ENCODE assay signal across 9 mouse cellular contexts in genomic region chr1:60860357-60860946, GRCm38 (mm10). TPM values are rescaled to one million over a fixed set of nuclear protein-coding genes. Genes with fewer than 3 reads are reported as not detected.
DNase-seq lines count a peak whose midpoint lies in the region; ATAC-seq and TF ChIP-seq lines count a peak whose summit lies in the region.
"Had no signal": no experiment of that assay in that cellular context is flagged by ENCODE, and none has a peak within 500 bp of the region (broad histone marks: within the 10 kb centered on the region; RNA-seq: fewer than 3 reads in every experiment).

No protein-coding gene starts in this region.

- 10% methylated on average over 3 of the region's 3 CpGs for WGBS in spleen, adult 2 months
- WGBS in forebrain, embryonic 16.5 days, result 21% methylated on average over 3 of the region's 3 CpGs
- 15% methylated on average over 3 of the region's 3 CpGs for WGBS in intestine, embryonic 15.5 days

- DNase-seq in spleen, adult 2 months (ENCODE audit: low read depth in 1 of 2, low spot score in 2 of 2), result peak in 1 of 2 experiments; percentile 30
- no peak for DNase-seq in spleen, adult 12 weeks (ENCODE audit: low spot score)
- peak; percentile 77 for DNase-seq in brain, embryonic 18.5 days (ENCODE audit: low read depth, low spot score)
- peak; percentile 72 for DNase-seq in splenic B cell, adult 2 months (ENCODE audit: low read depth, low spot score)
- no peak for DNase-seq in urinary bladder, adult 18-20 months (ENCODE audit: low spot score in 2 of 2)

- peak overlapping the region; percentile 60 for H3K4me2 ChIP-seq in forebrain, embryonic 16.5 days (ENCODE audit: low read length)
- H3K4me2 ChIP-seq in intestine, embryonic 15.5 days (replicated peaks), result peak overlapping the region; percentile 35; the same call in 1 of the 2 replicates

- H3K27me3 ChIP-seq in spleen, adult 2 months (ENCODE audit: control insufficient read depth, insufficient read depth, low read length), result no peaks in the 10 kb centered on the region
- no peaks in the 10 kb centered on the region for H3K27me3 ChIP-seq in forebrain, embryonic 16.5 days (replicated peaks; ENCODE audit: control insufficient read depth, insufficient read depth, low read length)
- H3K27me3 ChIP-seq in intestine, embryonic 15.5 days (replicated peaks), result no peaks in the 10 kb centered on the region
- no peaks in the 10 kb centered on the region for H3K27me3 ChIP-seq in splenic B cell, adult 2 months (ENCODE audit: control insufficient read depth, insufficient read depth, low read length, poor library complexity, severe bottlenecking)

- H3K4me1 ChIP-seq in spleen, adult 2 months (ENCODE audit: control insufficient read depth, insufficient read depth, insufficient read length), result peaks cover 8% of the 10 kb centered on the region; the same call in 1 of the 2 replicates
- H3K4me1 ChIP-seq in forebrain, embryonic 16.5 days (replicated peaks; ENCODE audit: control insufficient read depth, insufficient read depth, low read length), result peaks cover 6% of the 10 kb centered on the region
- H3K4me1 ChIP-seq in intestine, embryonic 15.5 days (replicated peaks), result peaks cover 8% of the 10 kb centered on the region; the same call in 1 of the 2 replicates

- no peak overlapping the region for H3K27ac ChIP-seq in spleen, adult 2 months (ENCODE audit: insufficient read depth, low read length)
- H3K27ac ChIP-seq in forebrain, embryonic 16.5 days (ENCODE audit: low read length), result no peak overlapping the region; the same call in 1 of the 2 replicates
- H3K27ac ChIP-seq in intestine, embryonic 15.5 days, result no peak overlapping the region

- H3K36me3 ChIP-seq in spleen, adult 2 months (ENCODE audit: control insufficient read depth, insufficient read depth, low read length), result no peaks in the 10 kb centered on the region
- no peaks in the 10 kb centered on the region for H3K36me3 ChIP-seq in forebrain, embryonic 16.5 days (ENCODE audit: control insufficient read depth, insufficient read depth)
- no peaks in the 10 kb centered on the region for H3K36me3 ChIP-seq in intestine, embryonic 15.5 days
- H3K36me3 ChIP-seq in splenic B cell, adult 2 months (ENCODE audit: control insufficient read depth, insufficient read depth, low read length, poor library complexity, severe bottlenecking), result no peaks in the 10 kb centered on the region

- peak overlapping the region; percentile 63 for H3K9ac ChIP-seq in forebrain, embryonic 16.5 days (replicated peaks; ENCODE audit: low read depth, low read length)
- no peak overlapping the region for H3K9ac ChIP-seq in intestine, embryonic 15.5 days

- H3K4me3 ChIP-seq in spleen, adult 2 months (ENCODE audit: extremely low read depth, insufficient read depth, insufficient read length), result no peak overlapping the region
- H3K4me3 ChIP-seq in forebrain, embryonic 16.5 days (replicated peaks; ENCODE audit: low read length), result peak overlapping the region; percentile 38
- H3K4me3 ChIP-seq in intestine, embryonic 15.5 days (replicated peaks), result no peak overlapping the region

- H3K9me3 ChIP-seq in forebrain, embryonic 16.5 days (ENCODE audit: control insufficient read depth, low read length), result no peaks in the 10 kb centered on the region
- no peaks in the 10 kb centered on the region for H3K9me3 ChIP-seq in intestine, embryonic 15.5 days

- TF ChIP-seq POLR2A in spleen, adult 2 months (IDR thresholded peaks at IDR 0.05; ENCODE audit: low read depth, low read length), result no peak

- TF ChIP-seq CTCF in spleen, adult 2 months (IDR thresholded peaks at IDR 0.05; ENCODE audit: extremely low read depth, insufficient read depth, insufficient read length, insufficient replicate concordance), result peak; percentile 19; the same call in 1 of the 2 replicates

- peak; percentile 89 for ATAC-seq in forebrain, embryonic 16.5 days
- ATAC-seq in intestine, embryonic 15.5 days, result peak; percentile 48; the same call in 1 of the 2 replicates
- peak; percentile 65 for ATAC-seq in megakaryocyte, adult 5-6 weeks (ENCODE audit: poor library complexity, severe bottlenecking)

RNA-seq across cellular contexts. Expression of gene Ctla4, which starts 26.3 kb away (rescaled TPM):
- 2.4 and 2.7 TPM in 2 replicates for polyA plus RNA-seq in spleen, adult 2 months (2012; rRNA removed)
- polyA plus RNA-seq in forebrain, embryonic 16.5 days (2015; fragmentation: Nextera tagmentation; extraction: Ambion mirVana), result not detected in 2 replicates
- not detected in 2 replicates for polyA plus RNA-seq in intestine, embryonic 15.5 days (2015; fragmentation: Nextera tagmentation; extraction: Ambion mirVana)
- 0.16 TPM in 1 of 2 replicates, not detected in the other for total RNA-seq in megakaryocyte, adult 5-6 weeks (2015)
- 0.44 and 0.65 TPM in 2 replicates for total RNA-seq in megakaryocyte, adult 5-6 weeks (2017)
- total RNA-seq: layer of hippocampus, adult 8-10 months had no signal

Comparison
In these comparisons a context has a peak if more than half of its experiments do, and no peak if none do; other contexts are left out.
1. DNase-seq: peak in brain, embryonic 18.5 days (single experiment) and splenic B cell, adult 2 months (single experiment); none in spleen, adult 12 weeks (single experiment) and urinary bladder, adult 18-20 months (0 of 2).
2. Peak in every context shown above with its lines, with median percentiles within 50 percentile points of each other: ATAC-seq.